Mouse (Mus musculus): ENCODE data around the gene Rbck1.
"Not testable (repeated sequence)": the region's sequence is repeated elsewhere in the genome, so short reads cannot be mapped to it uniquely, and the experiment has no call there.

The Rbck1 gene

GRCm38 (mm10) chr2:152305480-152305879, 27.0 kb downstream of the Rbck1 start:
- DNase-seq (ENCODE audit: extremely low read depth, low read depth, low spot score) = no peak

- DNase-seq (ENCODE audit: extremely low read depth, low read depth, low spot score) = no peak
These were observed 28.7 kb downstream of the Rbck1 start for GRCm38 (mm10) chr2:152303781-152304180.

- DNase-seq (ENCODE audit: extremely low read depth, low read depth, low spot score) = no peak
These were observed 29.6 kb downstream of the Rbck1 start for GRCm38 (mm10) chr2:152302862-152303261.

GRCm38 (mm10) chr2:152294541-152294940, 37.9 kb downstream of the Rbck1 start:
- no peak for DNase-seq (ENCODE audit: extremely low read depth, low read depth, low spot score)

- no peak for DNase-seq (ENCODE audit: extremely low read depth, low read depth, low spot score)
These were observed 38.6 kb downstream of the Rbck1 start, which contains the start of gene Tbc1d20 for GRCm38 (mm10) chr2:152293727-152294475. Gene Tbc1d20 (plus strand): TSS chr2:152293828.

- DNase-seq (ENCODE audit: extremely low read depth, low read depth, low spot score) = no peak
These were observed 39.2 kb downstream of the Rbck1 start for GRCm38 (mm10) chr2:152293179-152293726.

GRCm38 (mm10) chr2:152292475-152292874, 40.0 kb downstream of the Rbck1 start:
- DNase-seq (ENCODE audit: extremely low read depth, low read depth, low spot score) = no peak

- not testable (repeated sequence) for DNase-seq (ENCODE audit: extremely low read depth, low read depth, low spot score)
These were observed 42.8 kb downstream of the Rbck1 start for GRCm38 (mm10) chr2:152289623-152290022.

- no peak for DNase-seq (ENCODE audit: extremely low read depth, low read depth, low spot score)
These were observed 44.4 kb downstream of the Rbck1 start for GRCm38 (mm10) chr2:152288046-152288445.

GRCm38 (mm10) chr2:152287560-152287959, 44.9 kb downstream of the Rbck1 start:
- no peak for DNase-seq (ENCODE audit: extremely low read depth, low read depth, low spot score)

GRCm38 (mm10) chr2:152281407-152281806, 51.0 kb downstream of the Rbck1 start:
- DNase-seq (ENCODE audit: extremely low read depth, low read depth, low spot score) = no peak

- no peak for DNase-seq (ENCODE audit: extremely low read depth, low read depth, low spot score)
These were observed 58.8 kb downstream of the Rbck1 start for GRCm38 (mm10) chr2:152273639-152274038.

Measured in fat pad, adult 2 months (tissue).